Mouse (Mus musculus) ovary, postnatal 36 days (tissue): ENCODE results near the gene Gadd45g.

Source experiments
- DNase-seq: peaks from one replicate; pipeline ENCODE4 v3.0.0; 2022; ENCODE audit warnings: low spot score, mixed read lengths

The Gadd45g gene

DNA sequence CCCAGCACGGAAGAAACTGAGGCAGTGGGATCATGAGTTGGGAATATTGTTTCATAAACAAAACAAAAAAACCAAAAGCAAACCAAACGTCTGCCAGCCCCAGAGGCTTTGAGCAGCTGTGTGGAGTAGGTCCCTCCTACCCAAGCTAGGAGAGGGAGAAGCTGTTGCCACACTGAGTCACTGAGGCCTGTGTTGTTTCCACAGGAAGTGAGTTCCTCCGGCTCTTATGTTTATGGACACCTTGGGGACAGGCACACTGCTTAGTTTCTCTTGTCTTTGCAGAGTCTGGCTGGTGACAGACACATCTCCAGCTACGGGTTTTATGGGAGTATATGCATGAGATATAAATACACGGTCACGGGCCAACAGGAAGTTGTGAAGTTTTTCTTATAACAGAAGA is 39.6 kb downstream of the Gadd45g start:
- no peak for DNase-seq

DNA sequence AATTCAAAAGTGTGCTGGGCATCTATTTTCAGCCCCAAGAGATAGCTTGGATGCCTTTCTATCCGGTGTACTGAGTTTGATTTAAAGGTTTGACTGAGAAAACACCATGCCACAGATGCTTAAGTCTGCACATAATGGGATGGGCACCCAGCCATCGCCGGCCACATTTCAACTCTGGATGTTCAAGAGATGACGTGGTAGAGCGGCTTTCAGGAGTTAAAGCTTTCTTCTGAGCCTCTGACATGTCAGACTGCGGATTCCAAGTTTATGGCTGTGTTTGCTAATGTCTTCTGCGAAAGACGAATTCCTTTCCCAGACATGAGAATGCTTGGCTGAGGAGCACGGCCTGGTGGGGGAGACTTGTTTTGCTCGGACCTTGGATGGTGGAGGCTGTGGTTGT is 40.2 kb downstream of the Gadd45g start:
- DNase-seq = no peak

DNA sequence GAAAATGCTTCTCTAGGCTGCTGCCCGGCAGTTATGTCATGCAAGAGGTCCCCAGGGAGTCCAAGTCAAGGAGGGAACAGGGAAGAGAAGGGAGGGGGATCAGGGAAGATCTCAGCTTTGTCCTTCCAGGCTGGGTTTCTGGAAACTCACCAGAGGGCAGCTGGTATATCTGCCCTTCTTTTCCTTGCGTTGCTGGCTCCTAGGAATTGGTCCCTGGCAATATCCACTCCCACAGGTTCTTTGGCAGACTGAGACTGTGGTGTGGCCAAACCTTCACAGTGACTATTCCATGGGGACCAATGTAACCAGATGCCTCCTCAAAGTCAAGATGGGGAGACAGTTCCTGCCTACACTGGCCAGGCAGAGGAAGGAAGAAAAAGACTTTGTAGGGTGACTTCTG is 41.9 kb downstream of the Gadd45g start:
- no peak for DNase-seq

DNA sequence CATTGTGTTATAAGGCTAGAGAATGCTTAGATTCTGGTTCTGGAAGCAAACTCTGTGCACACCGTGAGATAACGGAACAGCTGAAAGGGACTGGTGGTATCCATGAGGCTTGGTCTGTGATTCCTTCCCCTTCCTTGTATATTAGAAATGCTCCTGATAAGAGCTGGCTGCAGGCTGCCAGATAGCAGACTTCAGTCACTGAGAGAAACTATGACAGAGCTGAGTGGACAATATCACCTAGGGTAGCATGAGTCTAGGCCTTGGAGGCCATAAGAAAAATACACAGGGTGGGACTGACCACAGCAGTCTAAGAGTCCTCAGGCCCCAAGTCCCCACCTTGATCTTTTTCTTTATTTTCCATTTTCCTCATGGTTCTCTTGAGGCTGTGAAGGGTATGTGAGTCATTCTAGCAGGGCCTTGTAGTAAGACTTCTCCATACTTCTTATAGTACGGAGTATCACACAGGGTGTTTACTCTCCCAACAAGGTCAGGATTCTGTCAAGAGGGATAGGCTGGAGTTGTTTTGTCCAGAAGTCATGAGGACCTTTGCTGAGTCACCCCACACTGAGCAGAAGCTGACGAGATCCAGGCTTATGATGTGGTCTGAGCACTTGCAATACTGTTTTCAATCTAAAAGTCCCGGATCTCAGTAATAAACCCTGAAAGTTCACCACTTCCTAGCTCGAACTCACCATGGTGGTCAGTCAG is 45.5 kb downstream of the Gadd45g start:
- DNase-seq = no peak

DNA sequence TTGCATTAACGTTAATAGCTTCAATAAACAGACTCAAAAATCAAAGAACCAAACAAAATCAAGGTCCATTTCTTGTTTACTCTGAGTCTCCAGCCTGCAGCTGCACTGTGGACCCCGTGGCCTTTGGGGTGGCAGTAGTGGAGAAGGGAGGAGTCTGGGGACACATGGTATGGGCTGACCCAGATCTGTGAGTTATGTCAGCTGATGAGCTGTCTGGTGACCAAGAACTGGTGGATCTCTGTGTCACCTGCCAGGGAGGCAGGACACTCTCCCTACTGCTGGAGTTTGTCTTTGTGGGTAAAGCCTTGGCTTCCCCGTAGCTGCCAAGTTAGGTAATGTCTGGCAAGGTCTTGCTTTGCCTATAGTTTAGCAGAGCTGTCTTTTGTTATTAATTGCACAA is 51.1 kb downstream of the Gadd45g start:
- no peak for DNase-seq
